Mouse (Mus musculus) intestine, embryonic 14.5 days (tissue): ENCODE data around the gene Cd5. TPM values are rescaled to one million over a fixed set of nuclear protein-coding genes. Genes with fewer than 3 reads are reported as not detected.

Source experiments
- ATAC-seq: fragments of 200-750 bp; cut with Nextera tagmentation; replicated peaks from 2 replicates; pipeline ENCODE4 v1.8.0; 2017; ENCODE audit warnings: low read depth, moderate number of reproducible peaks, moderate TSS enrichment, moderate library complexity; ENCODE audit not compliant: low FRiP score, low TSS enrichment
- DNase-seq: peaks from one replicate; pipeline ENCODE4 v3.0.0-alpha.2; 2018; ENCODE audit warnings: low spot score
- H3K27ac ChIP-seq: fragments of 300-500 bp; sonication (generic); 2 replicates; pipeline ENCODE4 v1.5.1; 2014; ENCODE audit warnings: low read depth, mild to moderate bottlenecking, control low read depth
- H3K27me3 ChIP-seq: fragments of 300-500 bp; sonication (generic); replicated peaks from 2 replicates; pipeline ENCODE4 v1.6.1; 2014; ENCODE audit warnings: low read length, control low read depth; ENCODE audit not compliant: control insufficient read depth, insufficient read depth
- H3K36me3 ChIP-seq: fragments of 300-500 bp; sonication (generic); 2 replicates; pipeline ENCODE4 v1.6.1; 2014; ENCODE audit warnings: low read length, control low read depth; ENCODE audit not compliant: control insufficient read depth, insufficient read depth
- H3K4me1 ChIP-seq: fragments of 300-500 bp; sonication (generic); replicated peaks from 2 replicates; pipeline ENCODE4 v1.6.1; 2014; ENCODE audit warnings: low read length, control low read depth, mixed read lengths; ENCODE audit not compliant: control insufficient read depth, insufficient read depth
- H3K4me2 ChIP-seq: fragments of 300-500 bp; sonication (generic); 2 replicates; pipeline ENCODE4 v1.6.1; 2014; ENCODE audit warnings: low read length
- H3K4me3 ChIP-seq: fragments of 300-500 bp; sonication (generic); 2 replicates; pipeline ENCODE4 v1.5.1; 2014; ENCODE audit warnings: low read depth, low read length, control low read depth, mixed read lengths
- H3K9ac ChIP-seq: fragments of 300-500 bp; sonication (generic); 2 replicates; pipeline ENCODE4 v1.6.1; 2014; ENCODE audit warnings: mild to moderate bottlenecking, low read length
- H3K9me3 ChIP-seq: fragments of 300-500 bp; sonication (generic); 2 replicates; pipeline ENCODE4 v1.6.1; 2016; ENCODE audit warnings: low read length, control low read depth; ENCODE audit not compliant: control insufficient read depth
- WGBS: fragments of 180-500 bp; shearing (Covaris S2); extraction: QIAGEN DNeasy Blood & Tissue Kit; methylation state at CpG from one replicate; pipeline ENCODE4 v1.1.7; 2014; 5-methylcytosine and 5-hydroxymethylcytosine counted together
- polyA plus RNA-seq: library from polyadenylated mRNA; unstranded; fragments of >200 nt; fragmentation: Nextera tagmentation; extraction: Ambion mirVana; gene quantifications from 2 replicates; pipeline ENCODE4 v1.2.1, GENCODE M21; 2014

Gene Cd5
- polyA plus RNA-seq, 1 experiment from 2014 or later: not detected

DNA sequence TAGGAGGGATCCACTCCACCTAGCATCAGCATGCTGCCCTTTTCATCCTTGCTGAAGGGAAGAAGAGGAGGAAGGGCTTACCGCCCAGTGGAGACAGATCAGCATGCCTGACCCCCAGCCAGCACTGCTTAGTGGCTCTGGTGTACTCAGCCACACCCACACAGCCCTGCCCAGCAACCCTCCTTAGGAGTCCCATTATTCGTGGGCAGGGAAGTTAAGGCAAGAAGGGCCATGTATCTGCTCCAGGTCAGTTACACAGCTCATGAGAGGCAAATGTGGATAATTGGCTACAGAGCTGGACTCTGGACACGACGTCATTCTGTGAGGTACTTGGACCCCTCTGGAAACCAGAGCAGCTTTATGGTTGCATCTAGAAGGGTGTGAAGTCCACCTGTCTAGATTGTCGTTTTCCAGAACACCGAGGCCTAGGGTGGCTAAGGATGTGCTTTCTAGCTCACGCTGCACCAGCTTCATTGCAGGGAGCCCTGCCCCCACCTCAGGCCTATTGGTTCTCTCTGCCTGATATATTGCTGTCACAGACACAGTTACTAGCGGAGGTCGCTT lies 66.9 kb downstream of the Cd5 start:
- H3K4me2 ChIP-seq: no peak overlapping the region
- H3K9me3 ChIP-seq: no peaks in the 10 kb centered on the region
- no peaks in the 10 kb centered on the region for H3K36me3 ChIP-seq
- H3K27me3 ChIP-seq: no peaks in the 10 kb centered on the region
- ATAC-seq (0 out of 2 replicates have a peak, but pooled peaks have one; percentile 41), DNase-seq (no peak)
- H3K27ac ChIP-seq: no peak overlapping the region
- no peak overlapping the region for H3K4me3 ChIP-seq
- H3K4me1 ChIP-seq: no peaks in the 10 kb centered on the region
- H3K9ac ChIP-seq: no peak overlapping the region
- WGBS: 52% methylated on average over 9 of the region's 9 CpGs

DNA sequence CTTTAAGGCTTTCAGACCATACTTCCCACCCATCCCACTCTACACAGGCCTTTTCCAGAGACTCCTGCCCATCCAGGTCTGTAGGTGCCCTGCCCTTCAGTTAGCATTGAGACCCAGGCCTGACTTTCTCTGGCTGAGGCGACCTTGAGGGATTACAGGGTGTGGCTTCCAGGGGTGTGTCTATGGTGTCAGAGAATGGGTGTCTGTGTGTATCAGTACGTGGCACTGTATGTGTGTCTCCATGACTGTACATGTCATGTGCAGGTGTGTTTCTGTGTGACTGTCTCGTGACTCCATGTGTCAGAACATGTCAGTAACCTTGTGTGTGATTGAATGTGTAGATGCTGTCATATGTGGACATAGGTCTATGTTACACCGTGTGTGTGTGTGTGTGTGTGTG lies 67.5 kb downstream of the Cd5 start:
- no peaks in the 10 kb centered on the region for H3K27me3 ChIP-seq
- H3K4me2 ChIP-seq: no peak overlapping the region
- no peak overlapping the region for H3K27ac ChIP-seq
- no peak for DNase-seq
- no peaks in the 10 kb centered on the region for H3K9me3 ChIP-seq
- no peaks in the 10 kb centered on the region for H3K4me1 ChIP-seq
- no peak overlapping the region for H3K9ac ChIP-seq
- no peak for ATAC-seq
- 86% methylated on average over 4 of the region's 4 CpGs for WGBS
- no peaks in the 10 kb centered on the region for H3K36me3 ChIP-seq
- H3K4me3 ChIP-seq: no peak overlapping the region

Other genes with a start within 250 kb of the Cd5 start
- 51.0 and 55.1 TPM in 2 replicates for gene Cpsf7, start 213.7 kb downstream of the Cd5 start, polyA plus RNA-seq
- gene Sdhaf2, start 212.9 kb downstream of the Cd5 start, polyA plus RNA-seq: 61.9 and 62.5 TPM in 2 replicates
- gene Tmem216, start 182.8 kb downstream of the Cd5 start, polyA plus RNA-seq: 46.0 and 46.9 TPM in 2 replicates
- 18.0 and 19.4 TPM in 2 replicates for gene Cyb561a3, start 161.8 kb downstream of the Cd5 start, polyA plus RNA-seq
- gene Tmem138, start 161.6 kb downstream of the Cd5 start, polyA plus RNA-seq: 35.9 and 38.5 TPM in 2 replicates
- 324 and 358 TPM in 2 replicates for gene Ddb1, start 133.7 kb downstream of the Cd5 start, polyA plus RNA-seq
- 18.3 and 22.3 TPM in 2 replicates for gene Tkfc, start 133.3 kb downstream of the Cd5 start, polyA plus RNA-seq
- 1.5 and 2.8 TPM in 2 replicates for gene Vwce, start 104.8 kb downstream of the Cd5 start, polyA plus RNA-seq
- 0.34 TPM in 1 of 2 replicates, not detected in the other for gene Pga5, start 60.9 kb downstream of the Cd5 start, polyA plus RNA-seq
- 27.8 and 31.1 TPM in 2 replicates for gene Vps37c, start 50.3 kb downstream of the Cd5 start, polyA plus RNA-seq
- gene Cd6, start 91.1 kb upstream of the Cd5 start, polyA plus RNA-seq: 0.11 TPM in 1 of 2 replicates, not detected in the other
- 0.39 and 0.53 TPM in 2 replicates for gene Slc15a3, start 100.7 kb upstream of the Cd5 start, polyA plus RNA-seq
- gene Tmem132a, start 130.9 kb upstream of the Cd5 start, polyA plus RNA-seq: 50.6 and 54.6 TPM in 2 replicates
- 91.1 and 91.7 TPM in 2 replicates for gene Tmem109, start 143.0 kb upstream of the Cd5 start, polyA plus RNA-seq
- 45.5 TPM in 2 replicates for gene Prpf19, start 156.2 kb upstream of the Cd5 start, polyA plus RNA-seq
- gene Zp1, start 181.6 kb upstream of the Cd5 start, polyA plus RNA-seq: not detected in 2 replicates
- gene Ptgdr2, start 198.2 kb upstream of the Cd5 start, polyA plus RNA-seq: 0.07 TPM in 1 of 2 replicates, not detected in the other
- gene Ccdc86, start 210.3 kb upstream of the Cd5 start, polyA plus RNA-seq: 29.7 and 32.4 TPM in 2 replicates
- gene Ms4a10, start 235.7 kb upstream of the Cd5 start, polyA plus RNA-seq: 7.9 TPM in 2 replicates